In genomic region chr5:113292179-113292578, GRCm38 (mm10) we compare ENCODE assay signal across 10 mouse cellular contexts. TPM values are rescaled to one million over a fixed set of nuclear protein-coding genes. Genes with fewer than 3 reads are reported as not detected.
DNase-seq lines count a peak whose midpoint lies in the region; ATAC-seq and TF ChIP-seq lines count a peak whose summit lies in the region.
"Had no signal": no experiment of that assay in that cellular context is flagged by ENCODE, and none has a peak within 500 bp of the region (broad histone marks: within the 10 kb centered on the region; RNA-seq: fewer than 3 reads in every experiment).

No protein-coding gene starts in this region.

- no peak for DNase-seq in cerebellum, adult 2 months
- DNase-seq in lung, postnatal 10 days, result peak; percentile 44
- DNase-seq in lung, adult 18-20 months, result no peak
- peak; percentile 80 for DNase-seq in embryo, embryonic 10 days (ENCODE audit: low spot score)
- DNase-seq in mesoderm, embryonic 11.5 days (ENCODE audit: low read depth, low spot score), result peak; percentile 72
- no peak for DNase-seq in right cerebral cortex, adult 18-20 months
- no peak for DNase-seq in left cerebral cortex, adult 9 months (ENCODE audit: low spot score in 2 of 2)
- DNase-seq: layer of hippocampus, adult 9-11 months had no signal

- H3K4me3 ChIP-seq in cerebellum, adult 2 months (replicated peaks; ENCODE audit: insufficient read depth, low read depth, low read length), result no peak overlapping the region
- H3K4me3 ChIP-seq: heart, embryonic 13.5 days had no signal

- WGBS in cerebellum, adult 2 months, result 31% methylated on average over 8 of the region's 8 CpGs

- no peak for ATAC-seq in cerebellum, adult (ENCODE audit: insufficient number of reproducible peaks, low FRiP score, low TSS enrichment)

- H3K4me1 ChIP-seq in cerebellum, adult 2 months (ENCODE audit: control insufficient read depth, insufficient read depth, low read length), result peaks cover 70% of the 10 kb centered on the region
- H3K4me1 ChIP-seq: heart, embryonic 13.5 days had no signal

- H3K27me3 ChIP-seq in cerebellum, adult 2 months (ENCODE audit: control insufficient read depth, insufficient read depth, low read length), result no peaks in the 10 kb centered on the region

- TF ChIP-seq POLR2A in cerebellum, adult 2 months (IDR thresholded peaks at IDR 0.05; ENCODE audit: borderline replicate concordance, insufficient read depth, low read length), result no peak

- TF ChIP-seq CTCF in cerebellum, adult 2 months (IDR thresholded peaks at IDR 0.05; ENCODE audit: borderline replicate concordance, insufficient read depth, low read depth, low read length), result no peak

- peak overlapping the region; percentile 97 for H3K27ac ChIP-seq in cerebellum, adult 2 months (ENCODE audit: insufficient read depth, low read length)
- H3K27ac ChIP-seq: heart, embryonic 13.5 days had no signal

RNA-seq across cellular contexts. Expression of gene Sgsm1, which starts 18.4 kb away (rescaled TPM):
- 73.9 and 77.7 TPM in 2 replicates for polyA plus RNA-seq in cerebellum, adult 2 months (2012; rRNA removed)

Comparison
In these comparisons a context has a peak if more than half of its experiments do, and no peak if none do; other contexts are left out.
1. DNase-seq: peak in lung, postnatal 10 days (single experiment), embryo, embryonic 10 days (single experiment) and mesoderm, embryonic 11.5 days (single experiment); none in cerebellum, adult 2 months (0 of 2), lung, adult 18-20 months (0 of 2), right cerebral cortex, adult 18-20 months (single experiment) and left cerebral cortex, adult 9 months (0 of 2).